Mouse (Mus musculus): ENCODE data around the gene Amdhd2.

DNA sequence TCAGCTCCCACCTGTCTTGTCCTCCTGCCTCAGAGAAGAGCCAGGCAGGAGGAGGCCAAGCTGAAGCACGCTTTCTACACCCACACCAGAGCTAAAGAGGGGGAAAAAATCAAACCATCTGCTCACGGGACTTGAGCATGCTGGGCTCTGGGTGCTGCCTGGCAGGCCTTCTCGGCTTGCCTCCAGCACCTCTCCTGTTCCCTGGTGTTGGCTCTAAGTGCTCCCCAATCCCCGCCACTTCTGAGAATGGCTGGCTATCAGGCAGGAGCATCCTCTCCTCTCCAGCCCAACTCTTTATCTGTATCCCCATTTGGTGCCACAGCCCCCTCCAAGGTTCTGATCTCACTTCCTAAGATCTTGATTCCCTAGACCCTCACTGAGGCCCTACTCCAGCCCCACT is 35.7 kb upstream of the Amdhd2 start:
- TF ChIP-seq CTCF (IDR thresholded peaks at IDR 0.05; ENCODE audit: insufficient read depth, low read length) (no peak), POLR2A (IDR thresholded peaks at IDR 0.05; ENCODE audit: borderline replicate concordance, extremely low read depth, low read depth, low read length) (no peak)
